Mouse (Mus musculus) kidney, postnatal 0 days (tissue): ENCODE measurements around the gene Alcam. TPM values are rescaled to one million over a fixed set of nuclear protein-coding genes. Genes with fewer than 3 reads are reported as not detected.

Experiments used
- ATAC-seq: fragments of 200-750 bp; cut with Nextera tagmentation; replicated peaks from 2 replicates; pipeline ENCODE4 v1.8.0; 2017; ENCODE audit warnings: low read depth, moderate number of reproducible peaks, moderate TSS enrichment, moderate library complexity; ENCODE audit not compliant: low FRiP score
- DNase-seq: peaks from one replicate; pipeline ENCODE4 v3.0.0-alpha.2; 2016; ENCODE audit warnings: low spot score
- H3K27ac ChIP-seq: fragments of 300-500 bp; sonication (generic); 2 replicates; pipeline ENCODE4 v1.5.1; 2014; ENCODE audit warnings: mild to moderate bottlenecking
- H3K27me3 ChIP-seq: fragments of 300-500 bp; sonication (generic); 2 replicates; pipeline ENCODE4 v1.6.1; 2014; ENCODE audit warnings: low read length, mixed read lengths; ENCODE audit not compliant: insufficient read depth
- H3K36me3 ChIP-seq: fragments of 300-500 bp; sonication (generic); 2 replicates; pipeline ENCODE4 v1.6.1; 2014; ENCODE audit warnings: low read length, mixed read lengths; ENCODE audit not compliant: insufficient read depth
- H3K4me1 ChIP-seq: fragments of 300-500 bp; sonication (generic); replicated peaks from 2 replicates; pipeline ENCODE4 v1.6.1; 2014; ENCODE audit warnings: antibody characterized with exemption, low read length, mixed read lengths; ENCODE audit not compliant: insufficient read depth
- H3K4me2 ChIP-seq: fragments of 300-500 bp; sonication (generic); 2 replicates; pipeline ENCODE4 v1.6.1; 2014; ENCODE audit warnings: mild to moderate bottlenecking, low read length, moderate library complexity, mixed read lengths
- H3K4me3 ChIP-seq: fragments of 300-500 bp; sonication (generic); replicated peaks from 2 replicates; pipeline ENCODE4 v1.5.1; 2014; ENCODE audit warnings: low read depth, low read length
- H3K9ac ChIP-seq: fragments of 300-500 bp; sonication (generic); 2 replicates; pipeline ENCODE4 v1.6.1; 2014; ENCODE audit warnings: low read depth, low read length
- H3K9me3 ChIP-seq: fragments of 300-500 bp; sonication (generic); replicated peaks from 2 replicates; pipeline ENCODE4 v1.6.1; 2016; ENCODE audit warnings: low read length, inconsistent platforms, mixed read lengths
- CTCF ChIP-seq: IDR thresholded peaks from 2 replicates; pipeline ENCODE4 v1.5.1; 2016; ENCODE audit warnings: antibody characterized with exemption, low read depth, mild to moderate bottlenecking, moderate library complexity
- WGBS: fragments of 180-500 bp; shearing (Covaris S2); extraction: QIAGEN DNeasy Blood & Tissue Kit; methylation state at CpG from one replicate; pipeline ENCODE4 v1.1.7; 2014; 5-methylcytosine and 5-hydroxymethylcytosine counted together
- polyA plus RNA-seq: library from polyadenylated mRNA; unstranded; fragments of >200 nt; fragmentation: Nextera tagmentation; extraction: Ambion mirVana; gene quantifications from 2 replicates; pipeline ENCODE4 v1.2.1, GENCODE M21; 2015

The Alcam gene
- polyA plus RNA-seq, 1 experiment from 2014 or later = 61.7 TPM

- TF ChIP-seq CTCF = no peak
- WGBS = 57% methylated on average over 2 of the region's 2 CpGs
- no peak overlapping the region for H3K27ac ChIP-seq
- no peaks in the 10 kb centered on the region for H3K9me3 ChIP-seq
- no peaks in the 10 kb centered on the region for H3K27me3 ChIP-seq
- ATAC-seq (no peak), DNase-seq (no peak)
- H3K36me3 ChIP-seq = no peaks in the 10 kb centered on the region
- H3K4me2 ChIP-seq = no peak overlapping the region
- no peaks in the 10 kb centered on the region for H3K4me1 ChIP-seq
- H3K4me3 ChIP-seq = no peak overlapping the region
- no peak overlapping the region for H3K9ac ChIP-seq
These were observed 124.5 kb downstream of the Alcam start for GRCm38 (mm10) chr16:52329420-52329819.

GRCm38 (mm10) chr16:52319229-52319628 lies 134.6 kb downstream of the Alcam start:
- WGBS = 63% methylated on average over 1 of the region's 1 CpGs
- Histone ChIP-seq H3K36me3 (no peaks in the 10 kb centered on the region), H3K9me3 (no peaks in the 10 kb centered on the region), H3K4me1 (no peaks in the 10 kb centered on the region), H3K9ac (no peak overlapping the region), H3K4me2 (no peak overlapping the region), H3K27ac (no peak overlapping the region), H3K27me3 (no peaks in the 10 kb centered on the region), H3K4me3 (no peak overlapping the region)
- ATAC-seq = no peak
- no peak for DNase-seq
- no peak for TF ChIP-seq CTCF

DNA sequence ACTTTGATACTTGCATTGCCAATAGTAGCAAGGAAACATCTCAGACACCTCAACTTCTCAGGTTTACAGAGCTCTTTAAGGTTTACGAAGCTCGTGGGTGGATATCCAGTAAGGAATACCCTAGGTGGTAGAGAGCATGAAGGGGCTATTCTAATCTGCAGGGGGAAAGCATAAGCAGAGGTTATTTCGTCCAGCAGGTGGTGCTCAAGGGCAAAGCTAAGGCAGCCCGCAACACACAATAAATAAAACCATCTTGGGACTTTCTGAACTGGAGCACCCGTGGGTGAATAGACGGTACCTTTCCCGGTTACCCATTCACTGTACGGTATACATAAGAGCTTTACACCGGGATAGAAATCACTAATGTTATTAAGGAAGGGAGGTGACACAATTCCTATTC lies 142.8 kb downstream of the Alcam start:
- Histone ChIP-seq H3K4me3 (no peak overlapping the region), H3K4me2 (peak overlapping the region; percentile 9; the same call in 1 of the 2 replicates), H3K4me1 (no peaks in the 10 kb centered on the region), H3K27me3 (no peaks in the 10 kb centered on the region), H3K9ac (no peak overlapping the region), H3K9me3 (no peaks in the 10 kb centered on the region), H3K27ac (no peak overlapping the region), H3K36me3 (no peaks in the 10 kb centered on the region)
- WGBS = 21% methylated on average over 9 of the region's 9 CpGs
- TF ChIP-seq CTCF = peak; percentile 90
- ATAC-seq = peak; percentile 52; the same call in 1 of the 2 replicates
- DNase-seq = peak; percentile 87

GRCm38 (mm10) chr16:52307016-52307415 lies 146.9 kb downstream of the Alcam start:
- TF ChIP-seq CTCF = no peak
- Histone ChIP-seq H3K9ac (no peak overlapping the region), H3K27ac (no peak overlapping the region), H3K36me3 (no peaks in the 10 kb centered on the region), H3K4me3 (no peak overlapping the region), H3K4me1 (no peaks in the 10 kb centered on the region), H3K27me3 (no peaks in the 10 kb centered on the region), H3K9me3 (no peaks in the 10 kb centered on the region), H3K4me2 (no peak overlapping the region)
- ATAC-seq = no peak
- 93% methylated on average over 2 of the region's 2 CpGs for WGBS
- DNase-seq = no peak

- WGBS = 81% methylated on average over 4 of the region's 4 CpGs
- H3K27ac ChIP-seq = no peak overlapping the region
- no peak overlapping the region for H3K9ac ChIP-seq
- no peaks in the 10 kb centered on the region for H3K27me3 ChIP-seq
- no peak for TF ChIP-seq CTCF
- no peak overlapping the region for H3K4me2 ChIP-seq
- ATAC-seq = no peak
- H3K36me3 ChIP-seq = no peaks in the 10 kb centered on the region
- H3K9me3 ChIP-seq = no peaks in the 10 kb centered on the region
- H3K4me1 ChIP-seq = no peaks in the 10 kb centered on the region
- no peak overlapping the region for H3K4me3 ChIP-seq
- DNase-seq = no peak
These were observed 150.4 kb downstream of the Alcam start for GRCm38 (mm10) chr16:52303532-52303902.

GRCm38 (mm10) chr16:52302790-52303531 lies 150.9 kb downstream of the Alcam start:
- no peaks in the 10 kb centered on the region for H3K4me1 ChIP-seq
- H3K27ac ChIP-seq = no peak overlapping the region

More at GRCm38 (mm10) chr16:52302790-52303531, 150.9 kb downstream of the Alcam start:
- DNase-seq (no peak), ATAC-seq (no peak)
- TF ChIP-seq CTCF = no peak
- no peaks in the 10 kb centered on the region for H3K9me3 ChIP-seq
- H3K4me2 ChIP-seq = no peak overlapping the region
- no peaks in the 10 kb centered on the region for H3K27me3 ChIP-seq
- no peak overlapping the region for H3K4me3 ChIP-seq
- no peak overlapping the region for H3K9ac ChIP-seq
- WGBS = 48% methylated on average over 9 of the region's 9 CpGs
- no peaks in the 10 kb centered on the region for H3K36me3 ChIP-seq
